Mouse (Mus musculus) midbrain, embryonic 16.5 days (tissue): ENCODE measurements around the gene Ccl4. TPM values are rescaled to one million over a fixed set of nuclear protein-coding genes. Genes with fewer than 3 reads are reported as not detected.

ENCODE experiments used
- ATAC-seq: fragments of 200-750 bp; cut with Nextera tagmentation; 2 replicates; pipeline ENCODE4 v1.8.0; 2017; ENCODE audit warnings: moderate TSS enrichment
- H3K27ac ChIP-seq: fragments of 300-500 bp; sonication (generic); 2 replicates; pipeline ENCODE4 v1.5.1; 2014; ENCODE audit warnings: mild to moderate bottlenecking, low read length, mixed read lengths
- H3K27me3 ChIP-seq: fragments of 300-500 bp; sonication (generic); 2 replicates; pipeline ENCODE4 v1.6.1; 2014; ENCODE audit warnings: low read depth, low read length, mixed read lengths; ENCODE audit not compliant: control insufficient read depth, insufficient read depth
- H3K36me3 ChIP-seq: fragments of 300-500 bp; sonication (generic); 2 replicates; pipeline ENCODE4 v1.6.1; 2014; ENCODE audit warnings: mild to moderate bottlenecking, low read length, moderate library complexity, mixed read lengths; ENCODE audit not compliant: control insufficient read depth, insufficient read depth
- H3K4me1 ChIP-seq: fragments of 300-500 bp; sonication (generic); 2 replicates; pipeline ENCODE4 v1.6.1; 2014; ENCODE audit warnings: mild to moderate bottlenecking, low read length, mixed read lengths; ENCODE audit not compliant: control insufficient read depth, insufficient read depth
- H3K4me2 ChIP-seq: fragments of 300-500 bp; sonication (generic); 2 replicates; pipeline ENCODE4 v1.6.1; 2014; ENCODE audit warnings: mild to moderate bottlenecking, low read length, mixed read lengths
- H3K4me3 ChIP-seq: fragments of 300-500 bp; sonication (generic); 2 replicates; pipeline ENCODE4 v1.5.1; 2014; ENCODE audit warnings: low read depth, mild to moderate bottlenecking, low read length, moderate library complexity, mixed read lengths
- H3K9ac ChIP-seq: fragments of 300-500 bp; sonication (generic); 2 replicates; pipeline ENCODE4 v1.6.1; 2014; ENCODE audit warnings: low read depth, low read length, mixed read lengths
- H3K9me3 ChIP-seq: fragments of 300-500 bp; sonication (generic); replicated peaks from 2 replicates; pipeline ENCODE4 v1.6.1; 2014; ENCODE audit warnings: mild to moderate bottlenecking, low read length, mixed read lengths; ENCODE audit not compliant: control insufficient read depth, poor library complexity, severe bottlenecking
- WGBS: fragments of 180-500 bp; shearing (Covaris S2); extraction: QIAGEN DNeasy Blood & Tissue Kit; methylation state at CpG from one replicate; pipeline ENCODE4 v1.1.7; 2014; 5-methylcytosine and 5-hydroxymethylcytosine counted together
- polyA plus RNA-seq: library from polyadenylated mRNA; unstranded; fragments of >200 nt; fragmentation: Nextera tagmentation; extraction: Ambion mirVana; gene quantifications from 2 replicates; pipeline ENCODE4 v1.2.1, GENCODE M21; 2015

Gene Ccl4
- polyA plus RNA-seq, 1 experiment from 2014 or later = 0.30 TPM

GRCm38 (mm10) chr11:83634425-83634824, 28.0 kb upstream of the Ccl4 start:
- H3K27me3 ChIP-seq = no peaks in the 10 kb centered on the region

GRCm38 (mm10) chr11:83634898-83635297, 27.5 kb upstream of the Ccl4 start:
- no peak for ATAC-seq
- Histone ChIP-seq H3K27me3 (no peaks in the 10 kb centered on the region), H3K36me3 (no peaks in the 10 kb centered on the region), H3K4me1 (0 out of 2 replicates have a peak, but pooled peaks cover 3% of the 10 kb centered on the region), H3K4me2 (no peak overlapping the region), H3K4me3 (no peak overlapping the region), H3K9ac (no peak overlapping the region), H3K9me3 (no peaks in the 10 kb centered on the region), H3K27ac (no peak overlapping the region)
- 94% methylated on average over 2 of the region's 2 CpGs for WGBS

More at GRCm38 (mm10) chr11:83634425-83634824, 28.0 kb upstream of the Ccl4 start:
- H3K4me1 ChIP-seq = 0 out of 2 replicates have a peak, but pooled peaks cover 3% of the 10 kb centered on the region
- H3K4me3 ChIP-seq = no peak overlapping the region
- no peak overlapping the region for H3K27ac ChIP-seq
- ATAC-seq = no peak
- H3K4me2 ChIP-seq = no peak overlapping the region
- H3K9me3 ChIP-seq = no peaks in the 10 kb centered on the region
- H3K36me3 ChIP-seq = no peaks in the 10 kb centered on the region
- H3K9ac ChIP-seq = no peak overlapping the region
- WGBS = 54% methylated on average over 4 of the region's 4 CpGs

GRCm38 (mm10) chr11:83636742-83637235, 25.6 kb upstream of the Ccl4 start:
- no peak overlapping the region for H3K4me2 ChIP-seq
- WGBS = 86% methylated on average over 1 of the region's 1 CpGs
- ATAC-seq = no peak

GRCm38 (mm10) chr11:83638934-83639333, 23.4 kb upstream of the Ccl4 start:
- 57% methylated on average over 2 of the region's 2 CpGs for WGBS
- no peaks in the 10 kb centered on the region for H3K9me3 ChIP-seq
- no peak overlapping the region for H3K9ac ChIP-seq

More at GRCm38 (mm10) chr11:83636742-83637235, 25.6 kb upstream of the Ccl4 start:
- H3K27me3 ChIP-seq = no peaks in the 10 kb centered on the region
- no peaks in the 10 kb centered on the region for H3K36me3 ChIP-seq
- H3K4me1 ChIP-seq = 0 out of 2 replicates have a peak, but pooled peaks cover 3% of the 10 kb centered on the region
- no peak overlapping the region for H3K4me3 ChIP-seq
- no peak overlapping the region for H3K27ac ChIP-seq
- no peaks in the 10 kb centered on the region for H3K9me3 ChIP-seq
- no peak overlapping the region for H3K9ac ChIP-seq

GRCm38 (mm10) chr11:83639533-83639932, 22.9 kb upstream of the Ccl4 start:
- no peaks in the 10 kb centered on the region for H3K27me3 ChIP-seq
- WGBS = 72% methylated on average over 3 of the region's 3 CpGs
- H3K27ac ChIP-seq = no peak overlapping the region
- ATAC-seq = no peak
- no peaks in the 10 kb centered on the region for H3K9me3 ChIP-seq
- H3K36me3 ChIP-seq = no peaks in the 10 kb centered on the region
- H3K4me1 ChIP-seq = no peaks in the 10 kb centered on the region
- no peak overlapping the region for H3K4me2 ChIP-seq
- no peak overlapping the region for H3K9ac ChIP-seq
- H3K4me3 ChIP-seq = no peak overlapping the region

More at GRCm38 (mm10) chr11:83638934-83639333, 23.4 kb upstream of the Ccl4 start:
- 0 out of 2 replicates have a peak, but pooled peaks cover 3% of the 10 kb centered on the region for H3K4me1 ChIP-seq
- H3K27me3 ChIP-seq = no peaks in the 10 kb centered on the region
- no peak overlapping the region for H3K4me3 ChIP-seq
- H3K27ac ChIP-seq = no peak overlapping the region
- no peaks in the 10 kb centered on the region for H3K36me3 ChIP-seq
- H3K4me2 ChIP-seq = no peak overlapping the region
- no peak for ATAC-seq

GRCm38 (mm10) chr11:83640141-83640540, 22.2 kb upstream of the Ccl4 start:
- Histone ChIP-seq H3K9ac (no peak overlapping the region), H3K27me3 (no peaks in the 10 kb centered on the region), H3K36me3 (no peaks in the 10 kb centered on the region), H3K9me3 (no peaks in the 10 kb centered on the region), H3K4me2 (no peak overlapping the region), H3K27ac (no peak overlapping the region), H3K4me3 (no peak overlapping the region), H3K4me1 (no peaks in the 10 kb centered on the region)
- no peak for ATAC-seq
- WGBS = 91% methylated on average over 5 of the region's 5 CpGs

- no peaks in the 10 kb centered on the region for H3K27me3 ChIP-seq
- WGBS = 92% methylated on average over 2 of the region's 2 CpGs
- no peak overlapping the region for H3K4me3 ChIP-seq
Measured at GRCm38 (mm10) chr11:83641216-83641615, 21.2 kb upstream of the Ccl4 start.

GRCm38 (mm10) chr11:83645521-83645920, 16.9 kb upstream of the Ccl4 start, which contains the start of gene Rpl9-ps1:
TSS of gene Rpl9-ps1 (minus strand) at chr11:83645621.
- no peaks in the 10 kb centered on the region for H3K36me3 ChIP-seq
- 84% methylated on average over 1 of the region's 1 CpGs for WGBS
- H3K4me2 ChIP-seq = no peak within 1 kb of the TSS
- no peak for ATAC-seq
- H3K4me3 ChIP-seq = no peak within 1 kb of the TSS
- no peak within 1 kb of the TSS for H3K9ac ChIP-seq
- H3K4me1 ChIP-seq = no peaks in the 10 kb centered on the region
- no peaks in the 10 kb centered on the region for H3K27me3 ChIP-seq
- no peaks in the 10 kb centered on the region; the same call in 1 of the 2 replicates for H3K9me3 ChIP-seq
- no peak within 1 kb of the TSS for H3K27ac ChIP-seq

More at GRCm38 (mm10) chr11:83641216-83641615, 21.2 kb upstream of the Ccl4 start:
- Histone ChIP-seq H3K4me2 (no peak overlapping the region), H3K4me1 (no peaks in the 10 kb centered on the region), H3K9me3 (no peaks in the 10 kb centered on the region; the same call in 1 of the 2 replicates), H3K9ac (no peak overlapping the region), H3K36me3 (no peaks in the 10 kb centered on the region), H3K27ac (no peak overlapping the region)
- no peak for ATAC-seq

GRCm38 (mm10) chr11:83646356-83647149, 15.8 kb upstream of the Ccl4 start:
- ATAC-seq = no peak
- Histone ChIP-seq H3K9ac (no peak overlapping the region), H3K4me3 (no peak overlapping the region), H3K27me3 (no peaks in the 10 kb centered on the region), H3K9me3 (no peaks in the 10 kb centered on the region; the same call in 1 of the 2 replicates), H3K36me3 (no peaks in the 10 kb centered on the region), H3K4me1 (no peaks in the 10 kb centered on the region), H3K27ac (no peak overlapping the region), H3K4me2 (no peak overlapping the region)
- 95% methylated on average over 6 of the region's 6 CpGs for WGBS
